Comparison of ENCODE assay signal across 8 mouse cellular contexts in genomic region chr13:92274274-92275198, GRCm38 (mm10). TPM values are rescaled to one million over a fixed set of nuclear protein-coding genes. Genes with fewer than 3 reads are reported as not detected.
A peak's percentile ranks its signal among the peaks of the same experiment; 100 is the strongest.
DNase-seq lines count a peak whose midpoint lies in the region; ATAC-seq and TF ChIP-seq lines count a peak whose summit lies in the region.
"Had no signal": no experiment of that assay in that cellular context is flagged by ENCODE, and none has a peak within 500 bp of the region (broad histone marks: within the 10 kb centered on the region; RNA-seq: fewer than 3 reads in every experiment).

No protein-coding gene starts in this region.

- no peak for TF ChIP-seq CTCF in heart, postnatal 0 days (IDR thresholded peaks at IDR 0.05; ENCODE audit: low read depth)

- H3K4me2 ChIP-seq in heart, postnatal 0 days (ENCODE audit: low read depth, low read length), result peak overlapping the region; percentile 41

- H3K27me3 ChIP-seq in heart, postnatal 0 days (ENCODE audit: control insufficient read depth, insufficient read depth, low read length), result no peaks in the 10 kb centered on the region

- no peaks in the 10 kb centered on the region for H3K9me3 ChIP-seq in heart, postnatal 0 days (replicated peaks; ENCODE audit: control insufficient read depth, low read length)

- peak; percentile 95 for ATAC-seq in common myeloid progenitor, adult 5-6 weeks (replicated peaks; ENCODE audit: low read depth, poor library complexity, severe bottlenecking)
- peak; percentile 74 for ATAC-seq in heart, postnatal 0 days (ENCODE audit: insufficient read depth, low read depth)
- ATAC-seq in monocyte, adult 5-6 weeks (replicated peaks; ENCODE audit: insufficient number of reproducible peaks, low FRiP score, low TSS enrichment, poor library complexity, severe bottlenecking), result peak; percentile 82

- 12% methylated on average over 14 of the region's 14 CpGs for WGBS in heart, postnatal 0 days
- WGBS in large intestine, adult 2 months, result 14% methylated on average over 14 of the region's 14 CpGs

- H3K4me3 ChIP-seq in heart, postnatal 0 days (ENCODE audit: low read depth, low read length), result peak overlapping the region; percentile 4; the same call in 1 of the 2 replicates

- H3K27ac ChIP-seq in heart, postnatal 0 days (ENCODE audit: low read depth), result peak overlapping the region; percentile 30

- no peak overlapping the region; the same call in 1 of the 2 replicates for H3K9ac ChIP-seq in heart, postnatal 0 days (replicated peaks; ENCODE audit: low read depth, low read length)

- no peaks in the 10 kb centered on the region for H3K36me3 ChIP-seq in heart, postnatal 0 days (replicated peaks; ENCODE audit: control insufficient read depth, insufficient read depth, low read length)

- 0 out of 2 replicates have a peak, but pooled peaks cover 8% of the 10 kb centered on the region for H3K4me1 ChIP-seq in heart, postnatal 0 days (ENCODE audit: control insufficient read depth, insufficient read depth)

- TF ChIP-seq EP300 in heart, postnatal 0 days (IDR thresholded peaks at IDR 0.05; ENCODE audit: low read depth), result no peak

- DNase-seq in urinary bladder, postnatal 14 days (ENCODE audit: low spot score), result peak; percentile 72
- DNase-seq in urinary bladder, adult 2 months (ENCODE audit: low spot score), result no peak
- DNase-seq in heart, postnatal 0 days (ENCODE audit: low spot score), result peak; percentile 87
- DNase-seq in large intestine, adult 2 months (ENCODE audit: low read depth, low spot score), result peak; percentile 66
- no peak for DNase-seq in cerebellum, postnatal 4 days (ENCODE audit: low spot score in 2 of 2)

RNA-seq across cellular contexts. Expression of gene Gm20379, which starts 31.2 kb away (rescaled TPM):
- polyA plus RNA-seq in urinary bladder, adult 2 months (2012; rRNA removed), result not detected in 2 replicates
- total RNA-seq in common myeloid progenitor, adult 5-6 weeks (2017), result not detected in 2 replicates
- total RNA-seq in heart, postnatal 0 days (2014; rRNA removed; ENCODE audit: low replicate concordance), result not detected in 2 replicates
- 0.12 and 0.31 TPM in 2 replicates for polyA plus RNA-seq in heart, postnatal 0 days (2015; fragmentation: Nextera tagmentation; extraction: Ambion mirVana)
- polyA plus RNA-seq in large intestine, adult 2 months (2012; rRNA removed), result not detected in 2 replicates
- not detected in 3 replicates for total RNA-seq in monocyte, adult 5-6 weeks (2017)
- polyA plus RNA-seq: cortical plate, adult 2 months had no signal

Comparison
In these comparisons a context has a peak if more than half of its experiments do, and no peak if none do; other contexts are left out.
1. DNase-seq: peak in urinary bladder, postnatal 14 days (single experiment), heart, postnatal 0 days (single experiment) and large intestine, adult 2 months (single experiment); none in urinary bladder, adult 2 months (single experiment) and cerebellum, postnatal 4 days (0 of 2).
2. Peak in every context shown above with its lines, with median percentiles within 50 percentile points of each other: ATAC-seq.